Mouse (Mus musculus) heart, adult 8-10 months (tissue): ENCODE data around the gene Morn4. TPM values are rescaled to one million over a fixed set of nuclear protein-coding genes. Genes with fewer than 3 reads are reported as not detected.

ENCODE experiments used
- DNase-seq: peaks from one replicate; pipeline ENCODE4 v3.0.0; 2022; ENCODE audit warnings: low spot score
- total RNA-seq, 4 experiments: library from RNA; stranded (reverse); gene quantifications; 2 replicates each; pipeline ENCODE4 v1.2.4; 2022

The Morn4 gene
- 1 to 10 TPM; 2.2 to 4.0 (median 2.4) TPM for total RNA-seq

- peak; percentile 43 for DNase-seq
Observed at GRCm38 (mm10) chr19:42086166-42086565, at the start of gene Morn4. Morn4 (minus strand) TSS chr19:42086357.

GRCm38 (mm10) chr19:42135070-42135469, 48.9 kb upstream of the Morn4 start:
- no peak for DNase-seq

GRCm38 (mm10) chr19:42131101-42131500, 44.9 kb upstream of the Morn4 start:
- no peak for DNase-seq

GRCm38 (mm10) chr19:42130294-42130606, 44.1 kb upstream of the Morn4 start:
- no peak for DNase-seq

- DNase-seq = peak; percentile 21
Observed at GRCm38 (mm10) chr19:42129509-42130293, 43.5 kb upstream of the Morn4 start.

GRCm38 (mm10) chr19:42128787-42129508, 42.8 kb upstream of the Morn4 start, which contains the start of gene Avpi1:
Avpi1 (minus strand) TSS chr19:42129059.
- peak; percentile 99 for DNase-seq

GRCm38 (mm10) chr19:42128052-42128740, 42.0 kb upstream of the Morn4 start:
- DNase-seq = no peak

- no peak for DNase-seq
Observed at GRCm38 (mm10) chr19:42127024-42127423, 40.9 kb upstream of the Morn4 start.

GRCm38 (mm10) chr19:42126219-42126605, 40.1 kb upstream of the Morn4 start:
- DNase-seq = no peak

GRCm38 (mm10) chr19:42125501-42126218, 39.5 kb upstream of the Morn4 start:
- no peak for DNase-seq

GRCm38 (mm10) chr19:42124684-42125083, 38.5 kb upstream of the Morn4 start:
- DNase-seq = no peak

GRCm38 (mm10) chr19:42120451-42120850, 34.3 kb upstream of the Morn4 start:
- DNase-seq = no peak

GRCm38 (mm10) chr19:42118596-42118995, 32.4 kb upstream of the Morn4 start:
- DNase-seq = no peak

GRCm38 (mm10) chr19:42118142-42118541, 32.0 kb upstream of the Morn4 start:
- no peak for DNase-seq

- no peak for DNase-seq
Observed at GRCm38 (mm10) chr19:42115783-42116335, 29.7 kb upstream of the Morn4 start.

GRCm38 (mm10) chr19:42104681-42105080, 18.5 kb upstream of the Morn4 start:
- no peak for DNase-seq

GRCm38 (mm10) chr19:42099406-42099805, 13.2 kb upstream of the Morn4 start:
- DNase-seq = no peak

GRCm38 (mm10) chr19:42090637-42091141, 4.5 kb upstream of the Morn4 start:
- DNase-seq = no peak

- DNase-seq = peak; percentile 100
Observed at GRCm38 (mm10) chr19:42089748-42090595, 3.8 kb upstream of the Morn4 start, which contains the start of gene Pi4k2a. Pi4k2a (plus strand) TSS chr19:42090470.

- DNase-seq = peak; percentile 64
Observed at GRCm38 (mm10) chr19:42089103-42089747, 3.1 kb upstream of the Morn4 start.
